In genomic region chr10:128388941-128389340, GRCm38 (mm10) we compare ENCODE assay signal across 15 mouse cellular contexts. TPM values are rescaled to one million over a fixed set of nuclear protein-coding genes. Genes with fewer than 3 reads are reported as not detected.
"Had no signal": no experiment of that assay in that cellular context is flagged by ENCODE, and none has a peak within 500 bp of the region (broad histone marks: within the 10 kb centered on the region; RNA-seq: fewer than 3 reads in every experiment).

No protein-coding gene starts in this region.

- DNase-seq: kidney, adult 18-20 months; kidney, postnatal 10 days; kidney, postnatal 4 days; lung, adult 18-20 months; right cerebral cortex, adult 18-20 months; thymus, adult 2 months; thymus, postnatal 36 days had no signal

- ATAC-seq: intestine, embryonic 15.5 days; midbrain, embryonic 15.5 days had no signal

- H3K9ac ChIP-seq: intestine, embryonic 15.5 days; limb, embryonic 15.5 days; liver, embryonic 14.5 days; midbrain, embryonic 15.5 days; neural tube, embryonic 13.5 days had no signal

- H3K27me3 ChIP-seq: intestine, embryonic 15.5 days; limb, embryonic 15.5 days; midbrain, embryonic 15.5 days; neural tube, embryonic 13.5 days had no signal

- H3K4me1 ChIP-seq: limb, embryonic 15.5 days; midbrain, embryonic 15.5 days; neural tube, embryonic 13.5 days had no signal

- H3K4me2 ChIP-seq: intestine, embryonic 15.5 days; limb, embryonic 15.5 days; midbrain, embryonic 15.5 days; neural tube, embryonic 13.5 days had no signal

- H3K27ac ChIP-seq: intestine, embryonic 15.5 days; limb, embryonic 15.5 days; liver, embryonic 14.5 days; midbrain, embryonic 15.5 days; neural tube, embryonic 13.5 days; stomach, postnatal 0 days had no signal

- H3K9me3 ChIP-seq: intestine, embryonic 15.5 days; limb, embryonic 15.5 days; midbrain, embryonic 15.5 days; neural tube, embryonic 13.5 days had no signal

- H3K4me3 ChIP-seq: intestine, embryonic 15.5 days; limb, embryonic 15.5 days; midbrain, embryonic 15.5 days; neural tube, embryonic 13.5 days had no signal

RNA-seq across cellular contexts. Expression of gene Slc39a5, which starts 12.1 kb away (rescaled TPM):
- total RNA-seq: layer of hippocampus, postnatal 25 days; megakaryocyte-erythroid progenitor cell, adult 5-6 weeks had no signal
- polyA plus RNA-seq: midbrain, embryonic 15.5 days; neural tube, embryonic 13.5 days had no signal
